Mouse (Mus musculus): ENCODE data around the gene Cgas. TPM values are rescaled to one million over a fixed set of nuclear protein-coding genes. Genes with fewer than 3 reads are reported as not detected.
"Not testable (repeated sequence)": the region's sequence is repeated elsewhere in the genome, so short reads cannot be mapped to it uniquely, and the experiment has no call there.

Gene Cgas
- polyA plus RNA-seq (2014; fragmentation: Nextera tagmentation; extraction: Ambion mirVana), result 0.44 and 0.72 TPM in 2 replicates

GRCm38 (mm10) chr9:78442579-78443392, at the start of gene Cgas:
Cgas (minus strand) TSS chr9:78443237.
- Histone ChIP-seq H3K9ac (ENCODE audit: low read depth, low read length) (peak within 1 kb of the TSS; percentile 66), H3K27ac (ENCODE audit: low read depth, low read length) (no peak within 1 kb of the TSS), H3K36me3 (ENCODE audit: control insufficient read depth, insufficient read depth, low read length) (no peaks in the 10 kb centered on the region), H3K4me2 (peak within 1 kb of the TSS; percentile 83), H3K4me3 (ENCODE audit: low read depth, low read length) (peak within 1 kb of the TSS; percentile 55), H3K9me3 (replicated peaks; ENCODE audit: control insufficient read depth, low read length) (no peaks in the 10 kb centered on the region), H3K27me3 (ENCODE audit: control insufficient read depth, insufficient read depth, low read length) (peaks cover 69% of the 10 kb centered on the region), H3K4me1 (ENCODE audit: control insufficient read depth, insufficient read depth, low read length) (peaks cover 4% of the 10 kb centered on the region; the same call in 1 of the 2 replicates)
- WGBS (ENCODE audit: insufficient replicate concordance), result under 1% methylated on average over 77 of the region's 81 CpGs
- peak; percentile 52; the same call in 1 of the 2 replicates for ATAC-seq (replicated peaks; ENCODE audit: insufficient number of reproducible peaks, low FRiP score, low TSS enrichment)

GRCm38 (mm10) chr9:78492254-78492653, 49.2 kb upstream of the Cgas start:
- no peak overlapping the region for H3K9ac ChIP-seq (ENCODE audit: low read depth, low read length)
- no peaks in the 10 kb centered on the region for H3K36me3 ChIP-seq (ENCODE audit: control insufficient read depth, insufficient read depth, low read length)
- no peak overlapping the region for H3K4me2 ChIP-seq
- no peaks in the 10 kb centered on the region for H3K4me1 ChIP-seq (ENCODE audit: control insufficient read depth, insufficient read depth, low read length)
- no peak overlapping the region for H3K27ac ChIP-seq (ENCODE audit: low read depth, low read length)
- no peak overlapping the region for H3K4me3 ChIP-seq (ENCODE audit: low read depth, low read length)
- ATAC-seq (replicated peaks; ENCODE audit: insufficient number of reproducible peaks, low FRiP score, low TSS enrichment), result no peak
- no peaks in the 10 kb centered on the region for H3K27me3 ChIP-seq (ENCODE audit: control insufficient read depth, insufficient read depth, low read length)
- WGBS (ENCODE audit: insufficient replicate concordance), result 85% methylated on average over 3 of the region's 3 CpGs
- no peaks in the 10 kb centered on the region for H3K9me3 ChIP-seq (replicated peaks; ENCODE audit: control insufficient read depth, low read length)

GRCm38 (mm10) chr9:78491169-78491568, 48.1 kb upstream of the Cgas start:
- no peaks in the 10 kb centered on the region for H3K27me3 ChIP-seq (ENCODE audit: control insufficient read depth, insufficient read depth, low read length)
- H3K9me3 ChIP-seq (replicated peaks; ENCODE audit: control insufficient read depth, low read length), result no peaks in the 10 kb centered on the region
- H3K27ac ChIP-seq (ENCODE audit: low read depth, low read length), result no peak overlapping the region
- no peak overlapping the region for H3K4me2 ChIP-seq
- WGBS (ENCODE audit: insufficient replicate concordance), result 70% methylated on average over 3 of the region's 3 CpGs
- no peaks in the 10 kb centered on the region for H3K36me3 ChIP-seq (ENCODE audit: control insufficient read depth, insufficient read depth, low read length)
- no peak for ATAC-seq (replicated peaks; ENCODE audit: insufficient number of reproducible peaks, low FRiP score, low TSS enrichment)
- no peaks in the 10 kb centered on the region for H3K4me1 ChIP-seq (ENCODE audit: control insufficient read depth, insufficient read depth, low read length)
- H3K4me3 ChIP-seq (ENCODE audit: low read depth, low read length), result no peak overlapping the region
- no peak overlapping the region for H3K9ac ChIP-seq (ENCODE audit: low read depth, low read length)

- Histone ChIP-seq H3K4me1 (ENCODE audit: control insufficient read depth, insufficient read depth, low read length) (no peaks in the 10 kb centered on the region), H3K36me3 (ENCODE audit: control insufficient read depth, insufficient read depth, low read length) (no peaks in the 10 kb centered on the region), H3K4me3 (ENCODE audit: low read depth, low read length) (peak within 1 kb of the TSS; percentile 46), H3K9ac (ENCODE audit: low read depth, low read length) (peak within 1 kb of the TSS; percentile 67), H3K9me3 (replicated peaks; ENCODE audit: control insufficient read depth, low read length) (no peaks in the 10 kb centered on the region), H3K27me3 (ENCODE audit: control insufficient read depth, insufficient read depth, low read length) (no peaks in the 10 kb centered on the region), H3K4me2 (peak within 1 kb of the TSS; percentile 62), H3K27ac (ENCODE audit: low read depth, low read length) (peak within 1 kb of the TSS; percentile 46)
- 3% methylated on average over 15 of the region's 20 CpGs for WGBS (ENCODE audit: insufficient replicate concordance)
- ATAC-seq (replicated peaks; ENCODE audit: insufficient number of reproducible peaks, low FRiP score, low TSS enrichment), result peak; percentile 47; the same call in 1 of the 2 replicates
Measured at GRCm38 (mm10) chr9:78488890-78489420, 45.9 kb upstream of the Cgas start, which contains the start of gene Eef1a1. Eef1a1 (minus strand) TSS chr9:78489151.

GRCm38 (mm10) chr9:78488021-78488420, 45.0 kb upstream of the Cgas start:
- not testable (repeated sequence) for H3K9me3 ChIP-seq (replicated peaks; ENCODE audit: control insufficient read depth, low read length); H3K27me3 ChIP-seq (ENCODE audit: control insufficient read depth, insufficient read depth, low read length); H3K9ac ChIP-seq (ENCODE audit: low read depth, low read length); H3K36me3 ChIP-seq (ENCODE audit: control insufficient read depth, insufficient read depth, low read length); H3K4me3 ChIP-seq (ENCODE audit: low read depth, low read length); H3K27ac ChIP-seq (ENCODE audit: low read depth, low read length); H3K4me1 ChIP-seq (ENCODE audit: control insufficient read depth, insufficient read depth, low read length); ATAC-seq (replicated peaks; ENCODE audit: insufficient number of reproducible peaks, low FRiP score, low TSS enrichment); H3K4me2 ChIP-seq
- 91% methylated on average over 5 of the region's 5 CpGs for WGBS (ENCODE audit: insufficient replicate concordance)

- 73% methylated on average over 3 of the region's 3 CpGs for WGBS (ENCODE audit: insufficient replicate concordance)
- H3K27ac ChIP-seq (ENCODE audit: low read depth, low read length), result 0 out of 2 replicates have a peak overlapping the region, but pooled peaks have one; percentile 10
- H3K9me3 ChIP-seq (replicated peaks; ENCODE audit: control insufficient read depth, low read length), result no peaks in the 10 kb centered on the region
- no peak overlapping the region for H3K9ac ChIP-seq (ENCODE audit: low read depth, low read length)
- H3K27me3 ChIP-seq (ENCODE audit: control insufficient read depth, insufficient read depth, low read length), result no peaks in the 10 kb centered on the region
- no peak for ATAC-seq (replicated peaks; ENCODE audit: insufficient number of reproducible peaks, low FRiP score, low TSS enrichment)
- peaks cover 6% of the 10 kb centered on the region for H3K4me1 ChIP-seq (ENCODE audit: control insufficient read depth, insufficient read depth, low read length)
- peaks cover 5% of the 10 kb centered on the region; the same call in 1 of the 2 replicates for H3K36me3 ChIP-seq (ENCODE audit: control insufficient read depth, insufficient read depth, low read length)
- H3K4me3 ChIP-seq (ENCODE audit: low read depth, low read length), result no peak overlapping the region
- H3K4me2 ChIP-seq, result no peak overlapping the region
Measured at GRCm38 (mm10) chr9:78484660-78485059, 41.6 kb upstream of the Cgas start.

- H3K27ac ChIP-seq (ENCODE audit: low read depth, low read length), result peak overlapping the region; percentile 96
- H3K9me3 ChIP-seq (replicated peaks; ENCODE audit: control insufficient read depth, low read length), result no peaks in the 10 kb centered on the region
- H3K36me3 ChIP-seq (ENCODE audit: control insufficient read depth, insufficient read depth, low read length), result peaks cover 18% of the 10 kb centered on the region
- no peaks in the 10 kb centered on the region for H3K27me3 ChIP-seq (ENCODE audit: control insufficient read depth, insufficient read depth, low read length)
- peak overlapping the region; percentile 80 for H3K4me2 ChIP-seq
- H3K4me3 ChIP-seq (ENCODE audit: low read depth, low read length), result peak overlapping the region; percentile 99
- peak overlapping the region; percentile 100 for H3K9ac ChIP-seq (ENCODE audit: low read depth, low read length)
- peaks cover 6% of the 10 kb centered on the region for H3K4me1 ChIP-seq (ENCODE audit: control insufficient read depth, insufficient read depth, low read length)
- 19% methylated on average over 3 of the region's 3 CpGs for WGBS (ENCODE audit: insufficient replicate concordance)
- no peak for ATAC-seq (replicated peaks; ENCODE audit: insufficient number of reproducible peaks, low FRiP score, low TSS enrichment)
Measured at GRCm38 (mm10) chr9:78482386-78482785, 39.3 kb upstream of the Cgas start.

GRCm38 (mm10) chr9:78481423-78482331, 38.6 kb upstream of the Cgas start:
- H3K27ac ChIP-seq (ENCODE audit: low read depth, low read length), result peak overlapping the region; percentile 100
- H3K36me3 ChIP-seq (ENCODE audit: control insufficient read depth, insufficient read depth, low read length), result peaks cover 23% of the 10 kb centered on the region
- no peaks in the 10 kb centered on the region for H3K27me3 ChIP-seq (ENCODE audit: control insufficient read depth, insufficient read depth, low read length)
- peak; percentile 97 for ATAC-seq (replicated peaks; ENCODE audit: insufficient number of reproducible peaks, low FRiP score, low TSS enrichment)
- H3K4me1 ChIP-seq (ENCODE audit: control insufficient read depth, insufficient read depth, low read length), result peaks cover 6% of the 10 kb centered on the region
- H3K4me3 ChIP-seq (ENCODE audit: low read depth, low read length), result peak overlapping the region; percentile 99
- under 1% methylated on average over 73 of the region's 77 CpGs for WGBS (ENCODE audit: insufficient replicate concordance)
- H3K4me2 ChIP-seq, result peak overlapping the region; percentile 80
- H3K9ac ChIP-seq (ENCODE audit: low read depth, low read length), result peak overlapping the region; percentile 100
- no peaks in the 10 kb centered on the region for H3K9me3 ChIP-seq (replicated peaks; ENCODE audit: control insufficient read depth, low read length)
